Mouse (Mus musculus) liver, adult 2 months (tissue): ENCODE results near the gene Slc7a1.

Source experiments
- CTCF ChIP-seq: fragments of 200-500 bp; IDR thresholded peaks from 2 replicates; pipeline ENCODE4 v1.5.1; 2011; ENCODE audit warnings: low read depth, low read length, control low read depth
- POLR2A ChIP-seq: fragments of 200-500 bp; IDR thresholded peaks from 2 replicates; pipeline ENCODE4 v1.6.1; 2011; ENCODE audit warnings: low read length, control low read depth; ENCODE audit not compliant: insufficient read depth; ENCODE audit errors: extremely low read depth

GRCm38 (mm10) chr5:148282093-148282492, 117.6 kb downstream of the Slc7a1 start:
- TF ChIP-seq CTCF (no peak), POLR2A (no peak)
